Mouse (Mus musculus) brown adipose tissue, adult 24 weeks (tissue): Measurements from ENCODE around the gene Itch. TPM values are rescaled to one million over a fixed set of nuclear protein-coding genes. Genes with fewer than 3 reads are reported as not detected.
"Not testable (repeated sequence)": the region's sequence is repeated elsewhere in the genome, so short reads cannot be mapped to it uniquely, and the experiment has no call there.

Experiments
- H3K27ac ChIP-seq: fragments of 200-500 bp; replicated peaks from 2 replicates; pipeline ENCODE4 v1.5.1; 2012; ENCODE audit warnings: low read depth, mild to moderate bottlenecking, low read length
- H3K4me1 ChIP-seq: fragments of 200-500 bp; 2 replicates; pipeline ENCODE4 v1.6.1; 2012; ENCODE audit warnings: low read length, mixed read lengths; ENCODE audit not compliant: control insufficient read depth, insufficient read depth, insufficient read length
- H3K4me3 ChIP-seq: fragments of 200-500 bp; 2 replicates; pipeline ENCODE4 v1.5.1; 2012; ENCODE audit warnings: low read depth, mild to moderate bottlenecking, low read length, moderate library complexity; ENCODE audit not compliant: insufficient read depth
- polyA plus RNA-seq: library from polyadenylated mRNA; stranded (reverse); fragments of >200 nt; gene quantifications from 2 replicates; pipeline ENCODE4 v1.2.4, GENCODE M21; 2012; ENCODE audit not compliant: missing spikeins, insufficient read depth, insufficient read length

Itch gene
- polyA plus RNA-seq, 1 experiment = 18.6 TPM

- no peaks in the 10 kb centered on the region for H3K4me1 ChIP-seq
- no peak overlapping the region for H3K4me3 ChIP-seq
- H3K27ac ChIP-seq = no peak overlapping the region
Observed at GRCm38 (mm10) chr2:155115216-155115830, 18.0 kb upstream of the Itch start.

GRCm38 (mm10) chr2:155133977-155134860, 910 bp downstream of the Itch start:
- Histone ChIP-seq H3K27ac (peak overlapping the region; percentile 89; the same call in 1 of the 2 replicates), H3K4me3 (peak overlapping the region; percentile 81), H3K4me1 (peaks cover 13% of the 10 kb centered on the region)

GRCm38 (mm10) chr2:155135092-155135491, 1.8 kb downstream of the Itch start:
- H3K27ac ChIP-seq = 0 out of 2 replicates have a peak overlapping the region, but pooled peaks have one; percentile 17
- peak overlapping the region; percentile 8; the same call in 1 of the 2 replicates for H3K4me3 ChIP-seq
- peaks cover 13% of the 10 kb centered on the region for H3K4me1 ChIP-seq

- peaks cover 13% of the 10 kb centered on the region for H3K4me1 ChIP-seq
- no peak overlapping the region for H3K27ac ChIP-seq
- peak overlapping the region; percentile 8; the same call in 1 of the 2 replicates for H3K4me3 ChIP-seq
Observed at GRCm38 (mm10) chr2:155135534-155135933, 2.2 kb downstream of the Itch start.

GRCm38 (mm10) chr2:155140986-155141385, 7.7 kb downstream of the Itch start:
- H3K4me1 ChIP-seq = peaks cover 2% of the 10 kb centered on the region; the same call in 1 of the 2 replicates
- H3K27ac ChIP-seq = no peak overlapping the region
- no peak overlapping the region for H3K4me3 ChIP-seq

- Histone ChIP-seq H3K4me1 (no peaks in the 10 kb centered on the region), H3K4me3 (no peak overlapping the region), H3K27ac (no peak overlapping the region)
Observed at GRCm38 (mm10) chr2:155142025-155142555, 8.8 kb downstream of the Itch start.

GRCm38 (mm10) chr2:155149296-155149695, 16.0 kb downstream of the Itch start:
- not testable (repeated sequence) for H3K4me1 ChIP-seq, H3K27ac ChIP-seq, H3K4me3 ChIP-seq

- no peaks in the 10 kb centered on the region for H3K4me1 ChIP-seq
- H3K27ac ChIP-seq = no peak overlapping the region
- H3K4me3 ChIP-seq = no peak overlapping the region
Observed at GRCm38 (mm10) chr2:155207419-155207818, 74.1 kb downstream of the Itch start.

- no peak overlapping the region for H3K4me3 ChIP-seq
- no peaks in the 10 kb centered on the region for H3K4me1 ChIP-seq
- H3K27ac ChIP-seq = no peak overlapping the region
Observed at GRCm38 (mm10) chr2:155223145-155223544, 89.8 kb downstream of the Itch start.

GRCm38 (mm10) chr2:155224721-155225120, 91.4 kb downstream of the Itch start:
- no peaks in the 10 kb centered on the region for H3K4me1 ChIP-seq
- H3K4me3 ChIP-seq = no peak overlapping the region
- no peak overlapping the region for H3K27ac ChIP-seq

- H3K4me1 ChIP-seq = peaks cover 11% of the 10 kb centered on the region
- H3K27ac ChIP-seq = peak overlapping the region; percentile 79
- H3K4me3 ChIP-seq = peak overlapping the region; percentile 89
Observed at GRCm38 (mm10) chr2:155235746-155236361, 102.5 kb downstream of the Itch start.

- H3K4me3 ChIP-seq = peak within 1 kb of the TSS; percentile 89
- peaks cover 16% of the 10 kb centered on the region for H3K4me1 ChIP-seq
- H3K27ac ChIP-seq = peak within 1 kb of the TSS; percentile 79
Observed at GRCm38 (mm10) chr2:155236362-155236992, 103.2 kb downstream of the Itch start, which contains the start of gene Dynlrb1. Gene Dynlrb1, plus strand, starts transcription at chr2:155236533.

GRCm38 (mm10) chr2:155237276-155237675, 104.0 kb downstream of the Itch start:
- H3K4me3 ChIP-seq = peak overlapping the region; percentile 89
- peaks cover 19% of the 10 kb centered on the region for H3K4me1 ChIP-seq
- peak overlapping the region; percentile 47 for H3K27ac ChIP-seq

GRCm38 (mm10) chr2:155240915-155241314, 107.6 kb downstream of the Itch start:
- Histone ChIP-seq H3K27ac (peak overlapping the region; percentile 51), H3K4me1 (peaks cover 19% of the 10 kb centered on the region), H3K4me3 (no peak overlapping the region)
